Mouse (Mus musculus) cerebellum, adult 2 months (tissue): ENCODE data around the gene Hc.

Experiments used
- CTCF ChIP-seq: fragments of 200-500 bp; IDR thresholded peaks from 2 replicates; pipeline ENCODE4 v1.5.1; 2011; ENCODE audit warnings: low read depth, mild to moderate bottlenecking, control low read depth, low read length, moderate library complexity, borderline replicate concordance; ENCODE audit not compliant: insufficient read depth
- POLR2A ChIP-seq: fragments of 200-500 bp; IDR thresholded peaks from 2 replicates; pipeline ENCODE4 v1.6.1; 2011; ENCODE audit warnings: low read length, control low read depth, borderline replicate concordance; ENCODE audit not compliant: insufficient read depth

DNA sequence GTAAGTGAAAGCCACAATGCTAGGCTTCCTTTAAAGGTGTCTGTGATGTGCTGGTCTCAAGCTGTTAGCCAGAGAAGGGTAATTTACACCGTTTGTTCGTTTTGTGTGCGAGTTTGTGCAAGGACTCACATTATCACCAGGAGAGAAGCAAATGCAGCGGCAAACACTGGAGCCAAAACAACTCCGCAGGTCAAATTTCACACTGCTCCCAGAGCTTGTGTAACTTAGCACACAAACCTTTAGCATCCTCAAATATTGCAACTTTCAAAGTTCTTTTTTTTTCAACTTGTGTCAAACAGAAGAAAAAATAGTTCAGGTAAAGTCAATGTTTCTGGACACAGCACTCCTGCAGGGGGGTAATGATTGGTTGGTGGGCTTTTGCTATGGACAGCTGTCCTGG is 42.3 kb upstream of the Hc start:
- TF ChIP-seq POLR2A (no peak), CTCF (no peak)
